Mouse (Mus musculus) thymus, adult 2 months (tissue): ENCODE data around the gene Mob1a. TPM values are rescaled to one million over a fixed set of nuclear protein-coding genes. Genes with fewer than 3 reads are reported as not detected.

Source experiments
- DNase-seq: peaks from one replicate; pipeline ENCODE4 v3.0.0; 2021
- H3K27ac ChIP-seq: fragments of 200-500 bp; 2 replicates; pipeline ENCODE4 v1.5.1; 2012; ENCODE audit warnings: low read length, control low read depth; ENCODE audit not compliant: control insufficient read depth, insufficient read depth
- H3K27me3 ChIP-seq: fragments of 200-500 bp; 2 replicates; pipeline ENCODE4 v1.6.1; 2012; ENCODE audit warnings: mild to moderate bottlenecking, low read length, moderate library complexity, mixed read lengths; ENCODE audit not compliant: control insufficient read depth, insufficient read depth
- H3K36me3 ChIP-seq: fragments of 200-500 bp; 2 replicates; pipeline ENCODE4 v1.6.1; 2012; ENCODE audit warnings: mild to moderate bottlenecking, low read length, moderate library complexity; ENCODE audit not compliant: control insufficient read depth, insufficient read depth
- H3K4me1 ChIP-seq: fragments of 200-500 bp; replicated peaks from 2 replicates; pipeline ENCODE4 v1.6.1; 2012; ENCODE audit warnings: low read length; ENCODE audit not compliant: control insufficient read depth, insufficient read depth
- H3K4me3 ChIP-seq: fragments of 200-500 bp; 2 replicates; pipeline ENCODE4 v1.5.1; 2012; ENCODE audit warnings: mild to moderate bottlenecking, low read length, control low read depth, moderate library complexity; ENCODE audit not compliant: control insufficient read depth, insufficient read depth
- CTCF ChIP-seq: fragments of 200-500 bp; IDR thresholded peaks from 2 replicates; pipeline ENCODE4 v1.5.1; 2012; ENCODE audit warnings: mild to moderate bottlenecking, control low read depth, low read length, moderate library complexity, borderline replicate concordance; ENCODE audit not compliant: control insufficient read depth, poor library complexity, insufficient read depth; ENCODE audit errors: extremely low read depth
- POLR2A ChIP-seq: fragments of 200-500 bp; IDR thresholded peaks from 2 replicates; pipeline ENCODE4 v1.6.1; 2012; ENCODE audit warnings: mild to moderate bottlenecking, low read length, control low read depth, moderate library complexity; ENCODE audit not compliant: control insufficient read depth, poor library complexity, insufficient read depth; ENCODE audit errors: extremely low read depth
- WGBS: fragments of 180-500 bp; shearing (Covaris S2); methylation state at CpG from one replicate; pipeline ENCODE4 v1.1.7; 2018; 5-methylcytosine and 5-hydroxymethylcytosine counted together
- polyA plus RNA-seq: library from polyadenylated mRNA; depleted of rRNA; stranded (reverse); fragments of >200 nt; gene quantifications from 2 replicates; pipeline ENCODE4 v1.2.3, GENCODE M21; 2012

Gene Mob1a
- polyA plus RNA-seq, 1 experiment, result 49.1 TPM

GRCm38 (mm10) chr6:83349274-83349958 is 23.6 kb downstream of the Mob1a start:
- peak; percentile 66 for TF ChIP-seq POLR2A
- TF ChIP-seq CTCF, result peak; percentile 88
- Histone ChIP-seq H3K27me3 (no peaks in the 10 kb centered on the region), H3K27ac (no peak overlapping the region), H3K4me1 (peaks cover 12% of the 10 kb centered on the region), H3K36me3 (peaks cover 4% of the 10 kb centered on the region; the same call in 1 of the 2 replicates), H3K4me3 (peak overlapping the region; percentile 71)
- DNase-seq, result peak; percentile 96
- under 1% methylated on average over 53 of the region's 53 CpGs for WGBS

GRCm38 (mm10) chr6:83350172-83350571 is 24.4 kb downstream of the Mob1a start:
- Histone ChIP-seq H3K4me1 (peaks cover 12% of the 10 kb centered on the region), H3K27ac (no peak overlapping the region), H3K4me3 (peak overlapping the region; percentile 71; the same call in 1 of the 2 replicates), H3K27me3 (no peaks in the 10 kb centered on the region), H3K36me3 (peaks cover 4% of the 10 kb centered on the region; the same call in 1 of the 2 replicates)
- 0 out of 2 replicates have a peak, but pooled peaks have one; percentile 8 for TF ChIP-seq POLR2A
- no peak for TF ChIP-seq CTCF
- whole genome bisulfite sequencing, result 93% methylated on average over 7 of the region's 7 CpGs
- DNase-seq, result no peak

- peaks cover 12% of the 10 kb centered on the region for H3K4me1 ChIP-seq
- TF ChIP-seq POLR2A (no peak), CTCF (no peak)
- no peak overlapping the region for H3K4me3 ChIP-seq
- no peaks in the 10 kb centered on the region for H3K27me3 ChIP-seq
- no peak for DNase-seq
- no peak overlapping the region for H3K27ac ChIP-seq
- peaks cover 4% of the 10 kb centered on the region; the same call in 1 of the 2 replicates for H3K36me3 ChIP-seq
- WGBS, result 96% methylated on average over 16 of the region's 16 CpGs
Observed at GRCm38 (mm10) chr6:83350851-83351405, 25.1 kb downstream of the Mob1a start.

- 93% methylated on average over 7 of the region's 7 CpGs for WGBS
- TF ChIP-seq POLR2A (no peak), CTCF (no peak)
- Histone ChIP-seq H3K27me3 (no peaks in the 10 kb centered on the region), H3K4me1 (peaks cover 12% of the 10 kb centered on the region), H3K4me3 (no peak overlapping the region), H3K36me3 (peaks cover 4% of the 10 kb centered on the region; the same call in 1 of the 2 replicates), H3K27ac (no peak overlapping the region)
- DNase-seq, result no peak
Observed at GRCm38 (mm10) chr6:83351490-83352160, 25.8 kb downstream of the Mob1a start.

- H3K27me3 ChIP-seq, result no peaks in the 10 kb centered on the region
- no peak overlapping the region for H3K27ac ChIP-seq
- peaks cover 12% of the 10 kb centered on the region for H3K4me1 ChIP-seq
- H3K36me3 ChIP-seq, result no peaks in the 10 kb centered on the region
- DNase-seq, result no peak
- H3K4me3 ChIP-seq, result no peak overlapping the region
- WGBS, result 96% methylated on average over 24 of the region's 24 CpGs
- TF ChIP-seq CTCF (no peak), POLR2A (no peak)
Observed at GRCm38 (mm10) chr6:83352666-83353410, 27.0 kb downstream of the Mob1a start.
